Mouse (Mus musculus) liver, embryonic 14.5 days (tissue): ENCODE results near the gene Tekt5. TPM values are rescaled to one million over a fixed set of nuclear protein-coding genes. Genes with fewer than 3 reads are reported as not detected.

Source experiments
- ATAC-seq: fragments of 200-750 bp; cut with Nextera tagmentation; 2 replicates; pipeline ENCODE4 v1.8.0; 2017; ENCODE audit warnings: moderate number of reproducible peaks, mild to moderate bottlenecking, moderate library complexity; ENCODE audit not compliant: insufficient read depth
- DNase-seq, 3 experiments: peaks; one replicate each; pipeline ENCODE4 v3.0.0-alpha.2; 2012 to 2013; ENCODE audit warnings: low read depth in 3 of 3, low spot score in 3 of 3
- H3K27ac ChIP-seq: fragments of 300-500 bp; sonication (generic); 2 replicates; pipeline ENCODE4 v1.5.1; 2014; ENCODE audit warnings: moderate library complexity, mild to moderate bottlenecking, control low read depth, inconsistent platforms
- H3K27me3 ChIP-seq: fragments of 300-500 bp; sonication (generic); 2 replicates; pipeline ENCODE4 v1.6.1; 2014; ENCODE audit warnings: mild to moderate bottlenecking, low read length, moderate library complexity; ENCODE audit not compliant: control insufficient read depth, insufficient read depth
- H3K36me3 ChIP-seq: fragments of 300-500 bp; sonication (generic); replicated peaks from 2 replicates; pipeline ENCODE4 v1.6.1; 2014; ENCODE audit warnings: low read depth; ENCODE audit not compliant: control insufficient read depth, insufficient read depth
- H3K4me1 ChIP-seq, 2 experiments: fragments of 200-500 bp in 1 of 2; fragments of 300-500 bp in 1 of 2; sonication (generic) in 1 of 2; replicated peaks; 2 replicates each; pipeline ENCODE4 v1.6.1; 2012 to 2014; ENCODE audit warnings: antibody characterized with exemption in 1 of 2, inconsistent platforms in 1 of 2, low read length in 1 of 2; ENCODE audit not compliant: control insufficient read depth in 2 of 2, insufficient read depth in 2 of 2
- H3K4me2 ChIP-seq: fragments of 300-500 bp; sonication (generic); 2 replicates; pipeline ENCODE4 v1.6.1; 2014; ENCODE audit warnings: low read depth, mild to moderate bottlenecking, control low read depth, moderate library complexity
- H3K4me3 ChIP-seq, 2 experiments: fragments of 200-500 bp in 1 of 2; fragments of 300-500 bp in 1 of 2; sonication (generic) in 1 of 2; 2 replicates each; pipeline ENCODE4 v1.5.1; 2012 to 2014; ENCODE audit warnings: low read depth in 2 of 2, low read length in 2 of 2, mild to moderate bottlenecking in 2 of 2, control low read depth in 1 of 2, inconsistent platforms in 1 of 2, moderate library complexity in 1 of 2; ENCODE audit not compliant: insufficient read depth in 1 of 2
- H3K9ac ChIP-seq: fragments of 300-500 bp; sonication (generic); replicated peaks from 2 replicates; pipeline ENCODE4 v1.6.1; 2014; ENCODE audit warnings: mild to moderate bottlenecking, control low read depth, moderate library complexity
- H3K9me3 ChIP-seq: fragments of 300-500 bp; sonication (generic); 2 replicates; pipeline ENCODE4 v1.6.1; 2016; ENCODE audit warnings: low read length, mixed read lengths; ENCODE audit not compliant: control insufficient read depth
- CTCF ChIP-seq: IDR thresholded peaks from 2 replicates; pipeline ENCODE4 v1.5.1; 2016; ENCODE audit warnings: antibody characterized with exemption, low read depth, control low read depth
- EP300 ChIP-seq: IDR thresholded peaks from 2 replicates; pipeline ENCODE4 v1.6.1; 2016; ENCODE audit warnings: antibody characterized with exemption, low read depth
- WGBS: fragments of 180-500 bp; shearing (Covaris S2); extraction: QIAGEN DNeasy Blood & Tissue Kit; methylation state at CpG from one replicate; pipeline ENCODE4 v1.1.7; 2014; ENCODE audit not compliant: insufficient replicate concordance; 5-methylcytosine and 5-hydroxymethylcytosine counted together
- polyA plus RNA-seq, 2 experiments: library from polyadenylated mRNA; depleted of rRNA in 1 of 2; stranded (reverse) in 1 of 2; unstranded in 1 of 2; fragments of >200 nt; fragmentation: Nextera tagmentation in 1 of 2; extraction: Ambion mirVana in 1 of 2; gene quantifications; 2 replicates each; pipeline versions ENCODE4 v1.2.1 to v1.2.3; 2012 to 2014

Tekt5 gene
- polyA plus RNA-seq, 2 experiments: 0.10 to 0.15 TPM

- Histone ChIP-seq H3K4me1 (peaks cover 4 to 17% of the 10 kb centered on the region in 2 experiments; a peak in 2 of 4 replicates), H3K9ac (no peak overlapping the region), H3K4me3 (no peak overlapping the region), H3K27me3 (no peaks in the 10 kb centered on the region), H3K4me2 (no peak overlapping the region), H3K9me3 (no peaks in the 10 kb centered on the region), H3K36me3 (no peaks in the 10 kb centered on the region), H3K27ac (no peak overlapping the region)
- TF ChIP-seq CTCF (no peak), EP300 (no peak)
- no peak for ATAC-seq
- DNase-seq: no peak
- WGBS: 62% methylated on average over 6 of the region's 6 CpGs
Measured at GRCm38 (mm10) chr16:10359241-10359640, 36.0 kb downstream of the Tekt5 start.

- Histone ChIP-seq H3K27me3 (no peaks in the 10 kb centered on the region), H3K9me3 (no peaks in the 10 kb centered on the region), H3K4me3 (peak overlapping the region in 1 of 2 experiments; percentile 18; a peak in 2 of 4 replicates), H3K9ac (no peak overlapping the region), H3K4me2 (peak overlapping the region; percentile 31), H3K4me1 (peaks cover 4 to 17% of the 10 kb centered on the region in 2 experiments; a peak in 2 of 4 replicates), H3K36me3 (no peaks in the 10 kb centered on the region), H3K27ac (no peak overlapping the region)
- WGBS: 14% methylated on average over 29 of the region's 30 CpGs
- DNase-seq (peak; percentile 61 to 75 (median 69)), ATAC-seq (peak; percentile 96)
- TF ChIP-seq EP300 (no peak), CTCF (no peak)
Measured at GRCm38 (mm10) chr16:10358010-10358934, 37.0 kb downstream of the Tekt5 start.

GRCm38 (mm10) chr16:10355004-10355403 is 40.3 kb downstream of the Tekt5 start:
- ATAC-seq (no peak), DNase-seq (no peak)
- H3K4me3 ChIP-seq: no peak overlapping the region
- H3K4me2 ChIP-seq: no peak overlapping the region
- no peaks in the 10 kb centered on the region for H3K27me3 ChIP-seq
- H3K4me1 ChIP-seq: peaks cover 4 to 17% of the 10 kb centered on the region in 2 experiments; a peak in 2 of 4 replicates
- TF ChIP-seq EP300 (no peak), CTCF (no peak)
- no peaks in the 10 kb centered on the region for H3K36me3 ChIP-seq
- H3K27ac ChIP-seq: no peak overlapping the region
- no peak overlapping the region for H3K9ac ChIP-seq
- H3K9me3 ChIP-seq: no peaks in the 10 kb centered on the region

GRCm38 (mm10) chr16:10351050-10351636 is 44.1 kb downstream of the Tekt5 start:
- 53% methylated on average over 9 of the region's 9 CpGs for WGBS
- Histone ChIP-seq H3K4me2 (no peak overlapping the region), H3K4me1 (no peaks in the 10 kb centered on the region), H3K36me3 (no peaks in the 10 kb centered on the region), H3K27me3 (no peaks in the 10 kb centered on the region), H3K27ac (no peak overlapping the region), H3K4me3 (no peak overlapping the region), H3K9me3 (no peaks in the 10 kb centered on the region), H3K9ac (no peak overlapping the region)
- ATAC-seq: no peak
- no peak for TF ChIP-seq CTCF
- TF ChIP-seq EP300: no peak
- no peak for DNase-seq

GRCm38 (mm10) chr16:10349876-10350275 is 45.4 kb downstream of the Tekt5 start:
- Histone ChIP-seq H3K36me3 (no peaks in the 10 kb centered on the region), H3K27ac (no peak overlapping the region), H3K9ac (no peak overlapping the region), H3K4me1 (no peaks in the 10 kb centered on the region), H3K9me3 (no peaks in the 10 kb centered on the region), H3K4me2 (no peak overlapping the region), H3K4me3 (no peak overlapping the region), H3K27me3 (no peaks in the 10 kb centered on the region)
- ATAC-seq (no peak), DNase-seq (no peak)
- 56% methylated on average over 10 of the region's 10 CpGs for WGBS
- TF ChIP-seq CTCF: no peak
- TF ChIP-seq EP300: no peak
